Mouse (Mus musculus) embryonic fibroblast, embryonic 13.5 days (primary cell): ENCODE results near the gene Ppp2ca. TPM values are rescaled to one million over a fixed set of nuclear protein-coding genes. Genes with fewer than 3 reads are reported as not detected.

Source experiments
- H3K27ac ChIP-seq: 2 replicates; pipeline ENCODE4 v1.5.1; 2012; ENCODE audit warnings: low read length, control low read depth, inconsistent platforms; ENCODE audit not compliant: insufficient read depth
- H3K4me1 ChIP-seq: 2 replicates; pipeline ENCODE4 v1.6.1; 2011; ENCODE audit warnings: low read length; ENCODE audit not compliant: control insufficient read depth, insufficient read depth
- H3K4me3 ChIP-seq: 2 replicates; pipeline ENCODE4 v1.5.1; 2011; ENCODE audit warnings: mild to moderate bottlenecking, control low read depth, low read length; ENCODE audit not compliant: insufficient read depth
- CTCF ChIP-seq: IDR thresholded peaks from 2 replicates; pipeline ENCODE4 v1.5.1; 2011; ENCODE audit warnings: mild to moderate bottlenecking, control low read depth, low read length, moderate library complexity, borderline replicate concordance; ENCODE audit not compliant: insufficient read depth
- POLR2A ChIP-seq: IDR thresholded peaks from 2 replicates; pipeline ENCODE4 v1.6.1; 2011; ENCODE audit warnings: low read depth, mild to moderate bottlenecking, control low read depth, low read length, moderate library complexity
- polyA plus RNA-seq: library from polyadenylated mRNA; stranded (reverse); fragments of >200 nt; gene quantifications from 2 replicates; pipeline ENCODE4 v1.2.4, GENCODE M21; 2011; ENCODE audit warnings: low read depth; ENCODE audit not compliant: missing spikeins, insufficient read length

The Ppp2ca gene
- 77.9 and 82.4 TPM in 2 replicates for polyA plus RNA-seq

DNA sequence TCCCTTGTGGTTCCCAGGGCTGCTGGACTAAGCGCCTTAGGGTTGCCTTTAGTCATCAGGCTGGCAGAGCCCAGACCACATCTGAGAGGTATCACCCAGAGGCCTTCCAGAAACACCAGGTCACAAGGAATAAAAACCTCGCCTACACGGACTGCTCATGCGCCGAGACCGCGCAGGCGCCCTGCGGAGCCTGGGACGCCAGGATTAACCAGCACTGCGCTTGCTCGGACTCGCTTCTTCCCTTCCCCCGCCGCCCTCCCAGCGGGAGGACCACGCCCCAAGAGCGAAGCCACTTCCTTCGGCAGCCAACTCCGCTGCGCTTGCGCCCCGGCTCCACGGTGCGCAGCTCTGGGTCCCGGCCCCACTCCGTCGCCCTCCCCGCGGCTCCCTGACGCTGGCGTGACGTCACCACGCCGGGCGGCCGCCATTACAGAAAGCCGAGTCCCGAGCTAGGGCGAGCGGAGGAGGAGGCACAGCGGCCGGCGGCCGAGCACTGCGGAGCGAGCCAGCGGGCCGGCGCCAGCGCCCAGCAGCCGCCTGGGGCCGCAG, at the start of gene Ppp2ca:
Gene Ppp2ca (plus strand): TSS at position 284 of the 549 bp plus-strand sequence.
- Histone ChIP-seq H3K4me1 (peaks cover 8% of the 10 kb centered on the region), H3K27ac (peak within 1 kb of the TSS; percentile 93), H3K4me3 (peak within 1 kb of the TSS; percentile 100)
- TF ChIP-seq POLR2A = peak; percentile 69
- TF ChIP-seq CTCF = no peak

DNA sequence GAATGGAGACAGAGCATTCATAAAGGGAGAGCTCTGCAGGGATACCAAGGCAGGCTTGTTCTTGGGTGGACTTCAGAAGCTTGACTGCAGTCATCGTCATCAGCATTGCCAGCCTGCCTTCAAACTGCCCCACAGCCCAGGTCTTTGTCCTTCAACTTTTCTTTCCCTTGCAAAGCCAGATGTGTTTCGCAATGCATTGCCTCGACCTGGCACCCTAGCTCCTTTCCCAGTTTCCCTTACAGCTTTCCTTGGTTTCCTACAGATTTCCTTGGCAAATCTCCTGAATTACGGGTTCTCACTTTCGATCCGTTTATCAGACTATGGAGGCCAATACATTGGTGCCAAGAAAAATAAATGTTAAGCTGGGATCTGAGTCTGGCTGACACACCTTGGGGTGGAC, 45.1 kb upstream of the Ppp2ca start:
- TF ChIP-seq POLR2A = no peak
- no peak for TF ChIP-seq CTCF
- no peak overlapping the region for H3K4me3 ChIP-seq
- H3K27ac ChIP-seq = no peak overlapping the region
- H3K4me1 ChIP-seq = no peaks in the 10 kb centered on the region

DNA sequence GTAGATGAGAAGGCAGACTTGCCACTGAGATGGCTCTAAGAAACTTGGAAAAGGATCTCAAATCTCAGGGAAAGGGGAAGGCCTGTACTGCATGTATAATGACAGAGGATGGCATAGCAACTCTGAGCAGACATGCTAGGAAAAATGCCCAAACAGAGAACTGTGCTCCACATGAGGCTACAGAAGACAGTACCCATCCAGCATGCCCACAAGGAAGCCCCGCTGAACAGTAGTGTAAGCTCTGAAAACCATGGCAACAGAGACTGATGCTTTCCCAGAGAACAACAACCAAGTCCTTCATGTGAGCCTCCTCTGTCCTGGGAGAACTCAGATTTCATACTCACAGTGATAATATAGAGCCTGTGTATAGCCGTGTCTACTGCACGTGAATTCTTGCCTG, 43.8 kb upstream of the Ppp2ca start:
- H3K27ac ChIP-seq = no peak overlapping the region
- no peaks in the 10 kb centered on the region for H3K4me1 ChIP-seq
- TF ChIP-seq POLR2A = no peak
- TF ChIP-seq CTCF = no peak
- no peak overlapping the region for H3K4me3 ChIP-seq

DNA sequence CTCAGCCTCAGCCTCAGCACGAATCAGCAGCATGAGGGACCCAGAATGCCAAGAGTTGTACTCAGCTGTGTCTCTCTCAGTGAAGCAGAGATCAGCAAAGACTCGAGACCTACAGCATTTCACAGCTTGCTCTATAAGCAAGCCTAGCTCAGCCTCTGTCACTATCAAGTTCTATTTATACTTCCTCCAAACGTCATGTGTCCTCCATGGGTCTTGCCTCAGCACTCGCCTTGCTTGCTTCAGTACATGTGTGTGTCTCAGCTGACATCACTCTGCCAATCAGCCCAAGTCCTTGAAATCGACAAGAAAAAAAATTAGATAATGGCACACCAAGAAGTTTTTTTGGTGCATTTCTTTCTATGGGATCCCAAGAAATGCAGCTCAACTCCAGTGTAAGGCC, 42.3 kb upstream of the Ppp2ca start:
- no peaks in the 10 kb centered on the region for H3K4me1 ChIP-seq

DNA sequence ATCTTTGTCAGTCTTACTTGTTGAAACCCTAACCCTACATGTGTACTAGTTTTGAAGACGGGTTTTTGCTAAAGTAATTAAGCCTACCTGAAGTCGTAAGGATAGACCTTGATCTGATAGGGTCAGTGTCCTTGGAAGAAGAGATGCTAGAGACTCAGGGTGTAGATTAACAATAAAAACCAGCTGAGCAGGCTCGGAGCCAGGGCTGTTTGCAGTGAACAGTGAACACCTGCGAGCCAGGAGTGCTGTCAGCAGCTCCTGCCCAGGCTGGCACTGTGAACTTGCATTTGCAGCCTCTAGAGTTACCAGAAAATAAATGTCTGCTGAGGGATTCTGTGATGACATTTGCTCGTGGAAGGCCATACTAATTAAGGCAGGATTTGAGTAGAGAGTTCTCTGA, 39.5 kb upstream of the Ppp2ca start:
- Histone ChIP-seq H3K4me1 (no peaks in the 10 kb centered on the region), H3K4me3 (no peak overlapping the region), H3K27ac (no peak overlapping the region)
- no peak for TF ChIP-seq POLR2A
- TF ChIP-seq CTCF = no peak

More for the DNA sequence above, 42.3 kb upstream of the Ppp2ca start:
- Histone ChIP-seq H3K4me3 (no peak overlapping the region), H3K27ac (no peak overlapping the region)
- TF ChIP-seq POLR2A (no peak), CTCF (no peak)

DNA sequence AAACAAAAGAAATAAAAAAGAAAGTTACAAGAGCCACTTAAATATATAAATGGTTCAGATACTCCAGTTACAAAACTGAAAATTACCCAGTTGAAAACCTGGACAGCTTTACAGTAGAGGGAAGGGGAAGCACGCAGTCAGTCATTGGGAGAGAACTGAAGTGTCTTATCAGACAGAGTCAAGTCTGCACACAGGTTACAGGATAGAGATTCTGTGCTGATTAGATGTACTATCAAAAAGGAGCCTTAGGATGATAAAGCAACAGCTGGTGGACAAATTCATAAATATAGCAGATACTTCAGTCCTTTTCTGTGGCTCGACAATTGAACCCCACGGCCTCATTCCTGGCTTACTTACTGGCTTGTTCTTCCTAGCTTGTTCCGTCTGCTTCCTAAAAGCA, 38.2 kb upstream of the Ppp2ca start:
- Histone ChIP-seq H3K4me3 (no peak overlapping the region), H3K4me1 (no peaks in the 10 kb centered on the region), H3K27ac (no peak overlapping the region)
- TF ChIP-seq POLR2A (no peak), CTCF (no peak)

DNA sequence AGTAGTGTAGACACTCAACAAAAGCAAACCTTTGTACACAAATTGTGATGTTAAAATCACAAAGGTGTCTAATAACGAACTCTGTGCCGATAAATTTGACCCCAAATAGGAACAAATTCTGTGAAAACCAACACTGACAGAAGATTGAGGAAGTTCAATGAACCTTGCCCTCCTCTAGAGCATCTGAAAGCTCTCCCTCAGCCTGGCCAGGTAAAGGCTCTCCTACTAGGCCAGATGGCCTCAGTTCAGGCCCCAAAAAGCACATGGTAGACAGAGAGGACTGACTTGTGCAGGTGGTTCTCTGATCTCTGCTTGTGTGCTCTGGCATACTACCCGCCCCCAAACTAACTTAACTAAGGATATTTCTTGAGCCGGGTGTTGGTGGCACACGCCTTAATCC, 36.1 kb upstream of the Ppp2ca start:
- H3K27ac ChIP-seq = no peak overlapping the region
- no peak overlapping the region for H3K4me3 ChIP-seq
- TF ChIP-seq POLR2A (no peak), CTCF (no peak)
- H3K4me1 ChIP-seq = no peaks in the 10 kb centered on the region

DNA sequence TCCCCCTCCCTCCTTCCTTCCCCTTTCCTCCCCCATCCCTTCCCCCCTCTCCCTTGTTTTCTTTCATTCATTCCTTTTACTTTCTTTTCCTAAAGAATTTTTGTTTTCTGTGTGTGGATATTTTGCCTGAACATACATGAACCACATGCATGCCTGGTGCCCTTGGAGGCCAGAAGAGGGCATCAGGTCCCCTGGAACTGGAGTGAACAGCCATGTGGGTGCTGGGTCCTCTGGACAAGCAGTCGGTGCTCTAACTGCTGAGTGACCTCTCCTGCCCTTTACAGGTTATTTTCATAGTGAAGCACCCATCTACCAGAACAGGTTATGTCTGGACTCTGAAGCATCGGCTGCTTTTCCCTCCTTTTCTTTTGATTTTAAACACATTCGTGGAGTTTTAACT, 34.1 kb upstream of the Ppp2ca start:
- TF ChIP-seq POLR2A = no peak
- TF ChIP-seq CTCF = peak; percentile 57; the same call in 1 of the 2 replicates
- no peak overlapping the region for H3K4me3 ChIP-seq
- no peak overlapping the region for H3K27ac ChIP-seq
- no peaks in the 10 kb centered on the region for H3K4me1 ChIP-seq

DNA sequence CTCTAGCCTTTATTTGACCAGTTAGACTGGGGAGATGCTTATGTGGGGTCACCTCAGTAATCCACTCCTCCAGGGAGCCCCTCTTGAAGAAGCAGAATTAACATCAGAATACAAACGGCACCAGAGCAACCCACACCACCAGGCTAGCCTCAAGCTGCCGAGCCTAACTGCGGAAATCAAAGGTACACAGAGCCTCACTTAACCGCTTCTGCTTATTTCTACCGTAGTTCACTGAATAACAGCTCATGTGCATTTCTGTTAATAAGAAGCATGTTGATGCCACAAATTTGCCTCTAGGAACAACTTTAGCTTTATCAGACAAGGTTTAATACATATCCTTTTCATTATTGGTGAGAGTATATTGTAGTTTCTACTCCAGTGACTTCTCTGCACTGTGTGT, 32.6 kb upstream of the Ppp2ca start:
- Histone ChIP-seq H3K27ac (no peak overlapping the region), H3K4me1 (no peaks in the 10 kb centered on the region), H3K4me3 (no peak overlapping the region)
- TF ChIP-seq CTCF = no peak
- no peak for TF ChIP-seq POLR2A

DNA sequence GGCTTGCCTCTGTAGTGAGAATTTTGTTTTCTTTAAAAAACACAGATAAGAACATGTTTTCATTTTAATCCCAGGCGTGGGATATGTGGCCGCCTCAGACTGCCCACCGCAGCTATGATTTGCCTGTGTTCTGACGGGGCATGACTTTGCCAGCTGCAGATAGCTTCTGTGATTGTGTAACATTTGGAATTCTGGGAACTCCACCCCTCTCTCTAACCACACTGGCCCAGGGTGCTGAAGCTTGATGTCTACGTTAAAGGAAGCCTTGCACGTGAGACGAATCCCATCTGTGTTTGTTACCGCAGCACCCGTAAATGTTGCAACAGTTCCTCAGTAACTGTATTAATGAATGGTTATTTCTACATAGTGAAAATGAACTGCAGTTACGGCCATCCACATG, 26.7 kb upstream of the Ppp2ca start:
- TF ChIP-seq POLR2A = no peak
- H3K27ac ChIP-seq = no peak overlapping the region
- no peak overlapping the region for H3K4me3 ChIP-seq
- no peaks in the 10 kb centered on the region for H3K4me1 ChIP-seq

DNA sequence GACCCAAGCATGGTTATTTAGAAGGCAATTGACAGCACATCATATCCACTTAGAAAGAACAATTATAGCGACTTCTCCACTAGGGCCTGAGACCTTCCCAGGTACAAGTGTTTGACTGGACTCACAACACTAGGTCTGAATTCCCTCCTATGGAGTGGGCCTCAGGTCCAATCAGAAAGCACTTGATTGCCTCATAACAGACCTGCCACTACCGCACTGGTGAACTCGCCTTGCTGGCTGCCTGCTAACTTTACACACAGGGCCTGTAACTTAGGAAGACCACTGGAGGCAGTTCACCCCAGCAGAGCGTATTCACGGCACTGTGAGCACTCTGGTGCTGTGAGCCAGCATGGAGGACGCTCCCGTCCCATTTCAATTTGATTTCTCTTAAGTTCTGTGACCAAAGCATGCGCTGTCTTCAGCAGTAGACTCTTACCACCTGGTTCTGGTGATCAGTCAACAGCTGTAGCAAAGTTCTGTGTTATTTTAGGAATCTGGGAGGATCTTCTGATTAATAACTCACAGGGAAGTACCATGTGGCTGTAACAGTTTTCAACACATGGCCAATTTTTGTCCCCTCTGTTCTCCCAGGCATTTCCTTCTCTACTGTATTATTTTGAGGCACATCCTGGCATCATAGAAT, 24.8 kb upstream of the Ppp2ca start:
- no peak for TF ChIP-seq CTCF
- TF ChIP-seq POLR2A = no peak
- Histone ChIP-seq H3K4me1 (0 out of 2 replicates have a peak, but pooled peaks cover 6% of the 10 kb centered on the region), H3K4me3 (no peak overlapping the region), H3K27ac (no peak overlapping the region)
